Mouse (Mus musculus) brain, embryonic 14.5 days (tissue): ENCODE data around the gene Col5a1.

Experiments
- CTCF ChIP-seq: fragments of 200-500 bp; IDR thresholded peaks from 2 replicates; pipeline ENCODE4 v1.5.1; 2012; ENCODE audit warnings: inconsistent platforms, mild to moderate bottlenecking, moderate library complexity, borderline replicate concordance; ENCODE audit not compliant: insufficient read depth, insufficient read length; ENCODE audit errors: extremely low read depth
- POLR2A ChIP-seq: fragments of 200-500 bp; IDR thresholded peaks from 2 replicates; pipeline ENCODE4 v1.6.1; 2012; ENCODE audit warnings: mild to moderate bottlenecking, inconsistent platforms, borderline replicate concordance; ENCODE audit not compliant: poor library complexity, insufficient read depth, insufficient read length, severe bottlenecking; ENCODE audit errors: extremely low read depth

DNA sequence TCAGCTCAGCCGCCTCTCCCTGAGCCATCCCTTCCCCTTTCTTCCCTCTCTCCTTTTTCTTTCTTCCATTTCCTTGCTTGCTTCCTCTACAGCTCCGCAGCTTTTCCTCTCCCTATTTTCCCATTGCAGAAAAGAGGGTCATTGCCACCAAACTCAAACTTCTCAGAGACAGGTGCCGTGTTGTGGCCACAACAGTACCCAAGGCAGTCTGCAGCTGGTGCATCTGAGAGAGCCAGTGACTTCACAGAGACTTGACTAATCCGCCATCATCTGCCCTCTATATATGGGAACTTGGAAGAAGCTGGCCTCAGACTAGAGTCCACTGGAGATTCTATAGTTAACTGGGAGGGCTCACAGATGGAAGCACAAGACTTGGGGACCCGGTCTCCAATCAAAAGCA is 13.2 kb upstream of the Col5a1 start:
- TF ChIP-seq POLR2A (no peak), CTCF (no peak)
